Mouse (Mus musculus): ENCODE data around the gene Kl. TPM values are rescaled to one million over a fixed set of nuclear protein-coding genes. Genes with fewer than 3 reads are reported as not detected.

Kl gene
- polyA plus RNA-seq, 1 experiment: 0.91 TPM

DNA sequence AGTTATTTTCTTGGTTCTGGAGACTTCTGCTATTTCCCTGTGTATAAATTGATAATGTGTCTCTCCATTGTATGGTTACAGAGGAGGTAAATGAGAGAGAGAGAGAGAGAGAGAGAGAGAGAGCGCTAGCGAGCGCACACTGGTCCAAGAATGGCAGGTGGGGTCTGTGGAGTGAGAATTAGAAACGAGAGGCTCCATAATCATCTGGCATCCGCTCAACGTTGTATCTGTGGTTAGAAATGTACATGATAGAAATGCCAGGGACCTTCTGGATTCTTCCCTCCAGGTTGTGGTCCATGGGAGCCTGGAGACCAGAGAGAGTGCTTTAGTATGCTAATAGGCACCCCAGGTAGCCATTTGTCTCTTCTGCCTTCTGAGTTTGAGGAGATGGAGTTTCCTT is 76.5 kb downstream of the Kl start:
- DNase-seq (ENCODE audit: low spot score): no peak

DNA sequence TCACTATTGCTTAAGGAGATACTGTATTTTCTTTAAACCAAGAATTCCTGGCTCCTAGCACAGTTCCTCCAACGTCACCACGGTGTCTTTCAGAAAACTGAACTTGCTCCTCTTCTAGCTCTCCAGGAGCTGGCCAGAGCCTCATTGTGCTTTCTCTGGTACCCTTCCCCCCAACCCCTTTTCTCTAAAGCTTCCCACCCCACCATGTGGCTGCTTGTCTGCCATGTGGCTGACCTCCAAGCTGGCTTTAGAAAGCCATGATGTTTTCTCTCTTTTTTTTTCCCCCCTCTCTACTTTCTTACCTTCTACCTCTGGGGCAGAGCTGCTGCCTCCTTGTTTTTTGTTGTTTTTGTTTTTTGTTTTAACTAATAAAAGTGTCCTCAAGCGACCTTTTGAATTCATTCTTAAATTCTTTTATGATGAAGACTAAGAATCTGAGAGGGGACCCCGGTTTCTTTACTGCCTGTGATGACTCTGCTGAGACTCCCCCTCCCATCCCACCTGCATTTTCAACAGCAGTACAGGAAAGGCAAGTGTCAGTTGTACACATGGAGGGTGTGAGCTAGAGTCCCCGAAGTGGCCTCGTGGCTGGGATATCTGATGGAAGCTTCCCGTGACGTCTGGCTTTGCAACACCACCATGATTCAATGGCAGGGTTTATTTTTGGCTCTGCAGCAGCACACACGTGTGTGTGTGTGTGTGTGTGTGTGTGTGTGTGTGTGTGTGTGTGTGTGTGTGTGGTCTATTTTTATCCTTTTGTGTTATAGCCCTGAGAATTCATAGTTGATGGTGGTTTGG is 82.5 kb downstream of the Kl start:
- no peak for DNase-seq (ENCODE audit: low spot score)

DNA sequence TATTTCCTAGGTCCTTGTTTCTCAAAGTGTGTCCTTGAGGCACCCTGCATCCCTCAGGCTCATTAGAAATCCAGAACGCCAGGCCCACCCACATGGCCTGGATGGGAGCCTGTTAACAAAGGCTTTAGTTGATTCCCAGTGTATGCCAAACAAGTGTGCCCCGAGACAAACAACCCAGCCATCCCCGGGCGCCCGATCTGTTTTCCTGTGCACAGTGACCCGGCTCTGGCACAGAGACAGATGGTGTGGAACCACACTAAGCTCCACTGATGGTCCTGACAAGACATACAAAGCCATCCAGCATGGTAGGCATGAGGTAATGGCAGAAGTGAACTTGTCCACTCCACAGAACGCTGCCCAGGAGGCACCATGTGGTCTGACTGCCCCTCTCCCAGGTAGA is 85.5 kb downstream of the Kl start:
- no peak for DNase-seq (ENCODE audit: low spot score)

DNA sequence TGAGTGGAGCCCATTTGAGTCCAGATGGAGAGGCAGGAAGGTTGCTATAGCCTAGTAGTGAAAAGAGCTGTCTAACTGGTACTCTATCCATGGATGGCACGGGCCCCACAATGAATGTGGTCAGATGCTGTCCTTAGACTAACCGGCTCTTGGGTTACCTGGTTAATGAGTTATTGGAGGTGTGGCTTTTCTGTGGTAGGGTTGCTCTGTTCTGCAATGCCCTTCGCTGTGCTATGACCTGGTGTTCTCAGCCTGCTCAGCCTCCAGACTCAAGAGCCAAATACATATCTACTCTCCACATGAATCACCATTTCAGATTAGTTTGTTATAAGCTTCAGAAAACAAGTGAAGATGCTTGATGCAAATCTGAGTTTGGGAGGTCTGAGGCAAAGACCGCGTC is 90.5 kb downstream of the Kl start:
- no peak for DNase-seq (ENCODE audit: low spot score)

All from urinary bladder, adult 2 months (tissue).